Mouse (Mus musculus): Measurements from ENCODE around the gene Atp6v0a2.

DNA sequence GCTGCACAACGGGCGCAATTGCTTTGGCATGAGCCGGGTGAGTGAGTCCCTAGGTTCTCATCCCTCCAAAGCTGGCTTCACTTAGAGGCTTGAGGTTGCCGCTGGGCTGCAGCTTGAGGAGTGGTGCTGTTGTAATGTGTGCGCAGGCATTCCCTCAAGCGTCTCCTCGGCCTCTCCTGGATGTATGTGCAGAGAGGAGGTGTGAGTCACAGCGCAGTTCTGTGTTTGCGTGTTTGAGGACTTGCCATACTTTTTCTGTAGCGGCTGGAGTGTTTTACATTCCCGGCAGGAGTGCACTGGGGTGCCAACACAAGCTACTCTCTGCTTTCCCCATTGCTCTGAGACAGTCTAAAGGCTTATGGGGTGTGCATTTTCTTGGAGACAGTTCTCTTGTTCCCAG is 89.6 kb downstream of the Atp6v0a2 start:
- TF ChIP-seq CTCF (IDR thresholded peaks at IDR 0.05; ENCODE audit: insufficient read depth, low read length) = no peak
- no peak for TF ChIP-seq POLR2A (IDR thresholded peaks at IDR 0.05; ENCODE audit: borderline replicate concordance, extremely low read depth, low read depth, low read length)

All from lung, adult 2 months (tissue).